ENCODE assay signal across 28 mouse cellular contexts in genomic region chr7:128843576-128843975, GRCm38 (mm10).
"Had no signal": no experiment of that assay in that cellular context is flagged by ENCODE, and none has a peak within 500 bp of the region (broad histone marks: within the 10 kb centered on the region; RNA-seq: fewer than 3 reads in every experiment).

No protein-coding gene starts in this region.

- H3K4me1 ChIP-seq: embryonic facial prominence, embryonic 10.5 days; embryonic facial prominence, embryonic 12.5 days; embryonic facial prominence, embryonic 13.5 days; embryonic facial prominence, embryonic 15.5 days; forebrain, embryonic 10.5 days; forebrain, embryonic 12.5 days; forebrain, embryonic 13.5 days; forebrain, embryonic 15.5 days had no signal

- H3K4me2 ChIP-seq: embryonic facial prominence, embryonic 12.5 days; embryonic facial prominence, embryonic 13.5 days; embryonic facial prominence, embryonic 15.5 days; forebrain, embryonic 12.5 days; forebrain, embryonic 13.5 days; forebrain, embryonic 15.5 days had no signal

- H3K9me3 ChIP-seq: embryonic facial prominence, embryonic 10.5 days; embryonic facial prominence, embryonic 12.5 days; embryonic facial prominence, embryonic 13.5 days; embryonic facial prominence, embryonic 15.5 days; forebrain, embryonic 10.5 days; forebrain, embryonic 12.5 days; forebrain, embryonic 15.5 days had no signal

- ATAC-seq: forebrain, embryonic 13.5 days; forebrain, embryonic 14.5 days; forebrain, embryonic 15.5 days; forebrain, embryonic 16.5 days; forebrain, postnatal 0 days had no signal

- H3K27me3 ChIP-seq: embryonic facial prominence, embryonic 12.5 days; embryonic facial prominence, embryonic 13.5 days; embryonic facial prominence, embryonic 15.5 days; forebrain, embryonic 12.5 days; forebrain, embryonic 13.5 days; forebrain, embryonic 15.5 days had no signal

- H3K36me3 ChIP-seq: embryonic facial prominence, embryonic 10.5 days; embryonic facial prominence, embryonic 12.5 days; embryonic facial prominence, embryonic 13.5 days; embryonic facial prominence, embryonic 15.5 days; forebrain, embryonic 10.5 days; forebrain, embryonic 12.5 days; forebrain, embryonic 15.5 days had no signal

- DNase-seq: cerebellum, adult 18-20 months; cerebellum, adult 2 months; cerebellum, adult 8-10 months; cerebellum, adult 9-10 months; cerebellum, adult 9-11 months; cerebellum, postnatal 10 days; cerebellum, postnatal 14 days; cerebellum, postnatal 25 days; cerebellum, postnatal 36 days; embryo, embryonic 11 days; forebrain, postnatal 0 days; gastrocnemius, adult 2 months; gastrocnemius, postnatal 10 days; gastrocnemius, postnatal 14 days; gastrocnemius, postnatal 25 days; gastrocnemius, postnatal 36 days; heart, adult 18-20 months had no signal

- H3K4me3 ChIP-seq: embryonic facial prominence, embryonic 10.5 days; embryonic facial prominence, embryonic 12.5 days; embryonic facial prominence, embryonic 13.5 days; embryonic facial prominence, embryonic 15.5 days; erythroblast, embryonic 14.5 days; forebrain, embryonic 10.5 days; forebrain, embryonic 12.5 days; forebrain, embryonic 13.5 days; forebrain, embryonic 15.5 days; gastrocnemius, adult 2 months had no signal

- H3K9ac ChIP-seq: embryonic facial prominence, embryonic 12.5 days; embryonic facial prominence, embryonic 13.5 days; embryonic facial prominence, embryonic 15.5 days; forebrain, embryonic 12.5 days; forebrain, embryonic 13.5 days; forebrain, embryonic 15.5 days; forebrain, postnatal 0 days had no signal

- H3K27ac ChIP-seq: embryonic facial prominence, embryonic 10.5 days; embryonic facial prominence, embryonic 12.5 days; embryonic facial prominence, embryonic 13.5 days; embryonic facial prominence, embryonic 15.5 days; forebrain, embryonic 10.5 days; forebrain, embryonic 12.5 days; forebrain, embryonic 13.5 days; forebrain, embryonic 15.5 days; gastrocnemius, adult 2 months had no signal
